Mouse (Mus musculus): Measurements from ENCODE around the gene Arl4d. TPM values are rescaled to one million over a fixed set of nuclear protein-coding genes. Genes with fewer than 3 reads are reported as not detected.

The Arl4d gene
- polyA plus RNA-seq, 1 experiment from 2014 or later = 2.8 TPM

- Histone ChIP-seq H3K4me2 (no peak overlapping the region), H3K36me3 (ENCODE audit: insufficient read depth) (no peaks in the 10 kb centered on the region), H3K9me3 (ENCODE audit: low read depth, low read length) (no peaks in the 10 kb centered on the region), H3K27me3 (ENCODE audit: insufficient read depth, low read length) (no peaks in the 10 kb centered on the region), H3K4me1 (ENCODE audit: insufficient read depth) (peaks cover 18% of the 10 kb centered on the region), H3K9ac (no peak overlapping the region), H3K27ac (ENCODE audit: low read depth) (peak overlapping the region; percentile 51; the same call in 1 of the 2 replicates), H3K4me3 (ENCODE audit: low read depth, low read length) (no peak overlapping the region)
- WGBS = 86% methylated on average over 9 of the region's 9 CpGs
- ATAC-seq (ENCODE audit: insufficient read depth) (no peak), DNase-seq (no peak)
- TF ChIP-seq CTCF (IDR thresholded peaks at IDR 0.05; ENCODE audit: low read depth) = no peak
Observed at GRCm38 (mm10) chr11:101697156-101697861, 32.0 kb downstream of the Arl4d start.

GRCm38 (mm10) chr11:101698114-101698513 is 32.8 kb downstream of the Arl4d start:
- no peak overlapping the region for H3K9ac ChIP-seq
- H3K4me3 ChIP-seq (ENCODE audit: low read depth, low read length) = no peak overlapping the region
- DNase-seq (no peak), ATAC-seq (ENCODE audit: insufficient read depth) (no peak)
- H3K4me2 ChIP-seq = no peak overlapping the region
- peaks cover 18% of the 10 kb centered on the region for H3K4me1 ChIP-seq (ENCODE audit: insufficient read depth)
- no peaks in the 10 kb centered on the region for H3K27me3 ChIP-seq (ENCODE audit: insufficient read depth, low read length)
- no peaks in the 10 kb centered on the region for H3K36me3 ChIP-seq (ENCODE audit: insufficient read depth)
- peak; percentile 11; the same call in 1 of the 2 replicates for TF ChIP-seq CTCF (IDR thresholded peaks at IDR 0.05; ENCODE audit: low read depth)
- H3K9me3 ChIP-seq (ENCODE audit: low read depth, low read length) = no peaks in the 10 kb centered on the region
- no peak overlapping the region for H3K27ac ChIP-seq (ENCODE audit: low read depth)

- DNase-seq (no peak), ATAC-seq (ENCODE audit: insufficient read depth) (no peak)
- WGBS = 84% methylated on average over 1 of the region's 1 CpGs
- Histone ChIP-seq H3K27me3 (ENCODE audit: insufficient read depth, low read length) (no peaks in the 10 kb centered on the region), H3K9me3 (ENCODE audit: low read depth, low read length) (no peaks in the 10 kb centered on the region), H3K4me2 (no peak overlapping the region), H3K9ac (no peak overlapping the region), H3K36me3 (ENCODE audit: insufficient read depth) (no peaks in the 10 kb centered on the region), H3K4me1 (ENCODE audit: insufficient read depth) (peaks cover 18% of the 10 kb centered on the region), H3K4me3 (ENCODE audit: low read depth, low read length) (no peak overlapping the region), H3K27ac (ENCODE audit: low read depth) (no peak overlapping the region)
- no peak for TF ChIP-seq CTCF (IDR thresholded peaks at IDR 0.05; ENCODE audit: low read depth)
Observed at GRCm38 (mm10) chr11:101699556-101699955, 34.2 kb downstream of the Arl4d start.

- H3K4me2 ChIP-seq = no peak overlapping the region; the same call in 1 of the 2 replicates
- H3K9me3 ChIP-seq (ENCODE audit: low read depth, low read length) = no peaks in the 10 kb centered on the region
- no peaks in the 10 kb centered on the region for H3K36me3 ChIP-seq (ENCODE audit: insufficient read depth)
- DNase-seq (no peak), ATAC-seq (ENCODE audit: insufficient read depth) (no peak)
- no peak overlapping the region for H3K9ac ChIP-seq
- no peaks in the 10 kb centered on the region for H3K27me3 ChIP-seq (ENCODE audit: insufficient read depth, low read length)
- no peak overlapping the region for H3K4me3 ChIP-seq (ENCODE audit: low read depth, low read length)
- H3K27ac ChIP-seq (ENCODE audit: low read depth) = no peak overlapping the region
- TF ChIP-seq CTCF (IDR thresholded peaks at IDR 0.05; ENCODE audit: low read depth) = no peak
- peaks cover 18% of the 10 kb centered on the region for H3K4me1 ChIP-seq (ENCODE audit: insufficient read depth)
- WGBS = 45% methylated on average over 7 of the region's 7 CpGs
Observed at GRCm38 (mm10) chr11:101699991-101700390, 34.6 kb downstream of the Arl4d start.

GRCm38 (mm10) chr11:101700446-101700845 is 35.1 kb downstream of the Arl4d start:
- H3K4me2 ChIP-seq = peak overlapping the region; percentile 23
- no peaks in the 10 kb centered on the region for H3K36me3 ChIP-seq (ENCODE audit: insufficient read depth)
- no peaks in the 10 kb centered on the region for H3K27me3 ChIP-seq (ENCODE audit: insufficient read depth, low read length)
- H3K4me1 ChIP-seq (ENCODE audit: insufficient read depth) = peaks cover 18% of the 10 kb centered on the region
- ATAC-seq (ENCODE audit: insufficient read depth) (peak; percentile 35; the same call in 1 of the 2 replicates), DNase-seq (peak; percentile 49)
- H3K4me3 ChIP-seq (ENCODE audit: low read depth, low read length) = no peak overlapping the region
- no peaks in the 10 kb centered on the region for H3K9me3 ChIP-seq (ENCODE audit: low read depth, low read length)
- 7% methylated on average over 12 of the region's 12 CpGs for WGBS
- no peak overlapping the region for H3K27ac ChIP-seq (ENCODE audit: low read depth)
- no peak for TF ChIP-seq CTCF (IDR thresholded peaks at IDR 0.05; ENCODE audit: low read depth)
- 0 out of 2 replicates have a peak overlapping the region, but pooled peaks have one; percentile 1 for H3K9ac ChIP-seq

GRCm38 (mm10) chr11:101704081-101704480 is 38.7 kb downstream of the Arl4d start:
- no peaks in the 10 kb centered on the region for H3K9me3 ChIP-seq (ENCODE audit: low read depth, low read length)
- TF ChIP-seq CTCF (IDR thresholded peaks at IDR 0.05; ENCODE audit: low read depth) = no peak
- H3K4me1 ChIP-seq (ENCODE audit: insufficient read depth) = peaks cover 8% of the 10 kb centered on the region
- 37% methylated on average over 5 of the region's 5 CpGs for WGBS
- no peak overlapping the region for H3K27ac ChIP-seq (ENCODE audit: low read depth)
- H3K4me2 ChIP-seq = no peak overlapping the region
- ATAC-seq (ENCODE audit: insufficient read depth) (no peak), DNase-seq (no peak)
- no peak overlapping the region for H3K4me3 ChIP-seq (ENCODE audit: low read depth, low read length)
- no peak overlapping the region for H3K9ac ChIP-seq
- no peaks in the 10 kb centered on the region for H3K36me3 ChIP-seq (ENCODE audit: insufficient read depth)
- H3K27me3 ChIP-seq (ENCODE audit: insufficient read depth, low read length) = no peaks in the 10 kb centered on the region

GRCm38 (mm10) chr11:101706764-101707448 is 41.6 kb downstream of the Arl4d start:
- 79% methylated on average over 10 of the region's 10 CpGs for WGBS
- Histone ChIP-seq H3K4me2 (no peak overlapping the region), H3K27ac (ENCODE audit: low read depth) (no peak overlapping the region), H3K27me3 (ENCODE audit: insufficient read depth, low read length) (no peaks in the 10 kb centered on the region), H3K9ac (no peak overlapping the region), H3K4me1 (ENCODE audit: insufficient read depth) (no peaks in the 10 kb centered on the region), H3K9me3 (ENCODE audit: low read depth, low read length) (no peaks in the 10 kb centered on the region), H3K36me3 (ENCODE audit: insufficient read depth) (no peaks in the 10 kb centered on the region), H3K4me3 (ENCODE audit: low read depth, low read length) (no peak overlapping the region)
- DNase-seq (no peak), ATAC-seq (ENCODE audit: insufficient read depth) (no peak)
- no peak for TF ChIP-seq CTCF (IDR thresholded peaks at IDR 0.05; ENCODE audit: low read depth)
